Mouse (Mus musculus) right cerebral cortex, postnatal 25 days (tissue): ENCODE results near the gene Lrrc51.
"Not testable (repeated sequence)": the region's sequence is repeated elsewhere in the genome, so short reads cannot be mapped to it uniquely, and the experiment has no call there.

Experiments
- DNase-seq: peaks from one replicate; pipeline ENCODE4 v3.0.0; 2022

The Lrrc51 gene

GRCm38 (mm10) chr7:101936996-101937395 is 3.3 kb upstream of the Lrrc51 start:
- no peak for DNase-seq

- no peak for DNase-seq
Observed at GRCm38 (mm10) chr7:101935957-101936356, 2.3 kb upstream of the Lrrc51 start.

- no peak for DNase-seq
Observed at GRCm38 (mm10) chr7:101933300-101933699, 395 bp downstream of the Lrrc51 start.

DNA sequence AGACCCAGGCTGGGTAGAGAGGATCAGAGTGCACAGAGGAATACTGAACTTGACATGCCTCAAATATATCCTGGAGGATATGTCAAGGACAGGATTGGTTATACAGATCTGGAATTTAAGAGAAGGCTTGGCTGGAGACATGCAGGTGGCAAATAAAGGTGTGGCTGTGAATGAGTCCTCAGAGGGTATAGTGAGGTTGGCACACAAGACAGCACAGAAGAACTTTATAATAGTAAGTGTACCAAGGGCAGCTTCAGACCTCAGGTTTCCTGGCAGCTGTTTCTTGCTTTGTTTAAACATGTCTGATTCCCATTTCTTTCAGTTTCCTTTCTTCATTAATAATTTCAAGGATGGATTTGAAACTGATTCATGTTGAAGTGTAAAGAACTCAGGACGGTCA is 1.1 kb downstream of the Lrrc51 start:
- no peak for DNase-seq

DNA sequence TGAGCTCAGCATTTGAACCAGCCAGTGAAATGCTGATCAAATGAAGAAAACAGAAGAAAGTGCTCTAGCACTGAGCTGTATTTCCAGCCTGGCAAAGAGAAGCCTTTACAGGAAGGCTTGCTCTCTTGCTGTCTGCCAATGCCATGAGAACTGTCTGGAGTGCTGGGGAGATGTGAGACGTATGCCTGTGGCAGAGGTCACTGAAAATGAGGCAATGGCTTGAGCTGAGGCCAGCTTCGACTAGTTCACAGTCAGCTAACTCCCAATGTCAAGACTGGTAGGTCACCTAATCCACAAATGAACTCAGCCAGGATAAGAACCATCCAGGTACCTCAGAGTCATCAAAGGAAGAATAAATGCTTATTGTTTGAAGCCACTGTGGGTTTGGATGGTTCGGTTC is 5.6 kb downstream of the Lrrc51 start:
- no peak for DNase-seq

GRCm38 (mm10) chr7:101925892-101926291 is 7.8 kb downstream of the Lrrc51 start:
- not testable (repeated sequence) for DNase-seq

DNA sequence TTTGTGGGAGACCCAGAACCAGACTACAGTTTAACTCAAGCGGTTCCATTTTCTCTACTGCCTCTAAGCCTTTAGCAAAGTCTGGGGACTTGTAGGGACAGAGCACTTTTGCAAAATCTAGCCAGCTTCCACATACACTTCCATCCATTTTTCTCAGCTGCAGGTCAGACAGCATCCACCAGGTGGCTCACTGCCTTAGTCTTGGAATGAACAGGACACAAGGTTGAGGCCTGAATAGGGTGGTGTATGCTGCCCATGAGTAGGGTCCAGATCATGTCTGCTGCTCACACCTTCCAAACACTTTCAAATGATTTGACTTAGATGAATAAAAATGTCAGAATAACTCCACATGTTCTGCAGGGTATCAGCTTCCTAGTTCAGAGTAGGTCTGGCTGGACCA is 15.6 kb downstream of the Lrrc51 start:
- peak; percentile 38 for DNase-seq

- DNase-seq, result no peak
Observed at GRCm38 (mm10) chr7:101911982-101912381, 21.7 kb downstream of the Lrrc51 start.

DNA sequence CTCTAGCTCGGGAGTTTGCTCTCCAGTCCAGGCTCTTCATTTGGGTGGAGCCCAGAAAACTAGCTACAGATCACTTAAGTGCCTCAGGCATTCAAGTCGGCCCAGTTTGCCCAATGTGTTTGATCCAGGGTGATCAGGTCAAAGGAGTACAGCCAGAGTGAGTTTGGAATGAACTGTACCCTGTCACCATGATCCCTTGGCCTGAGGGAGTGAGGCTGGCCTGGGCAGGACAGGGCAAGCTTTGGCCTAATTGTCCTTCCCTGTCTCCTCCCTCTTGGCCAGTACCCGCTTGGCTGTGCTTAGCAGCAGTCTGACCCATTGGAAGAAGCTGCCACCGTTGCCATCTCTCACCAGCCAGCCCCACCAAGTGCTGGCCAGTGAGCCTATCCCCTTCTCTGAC is 23.6 kb downstream of the Lrrc51 start:
- no peak for DNase-seq

DNA sequence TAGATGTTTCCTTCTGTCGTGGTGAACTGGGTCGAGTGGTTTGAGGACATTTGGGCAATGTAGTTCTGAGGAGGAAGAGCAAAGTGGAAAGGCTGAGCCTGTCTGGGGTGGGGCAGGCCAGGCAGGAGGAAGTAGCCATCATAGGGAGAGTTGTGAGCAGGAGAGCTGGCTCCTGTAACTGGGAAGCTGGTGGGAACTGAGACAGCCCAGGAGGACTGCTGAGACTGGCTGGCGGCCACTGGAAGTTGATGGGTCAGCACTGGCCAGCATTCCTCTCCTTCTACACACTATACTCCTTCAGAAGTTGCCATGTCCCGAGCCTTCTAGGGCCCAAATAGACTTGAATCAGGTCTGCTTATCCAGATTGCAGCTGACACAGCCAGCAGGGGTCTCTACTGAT is 25.3 kb downstream of the Lrrc51 start:
- no peak for DNase-seq

GRCm38 (mm10) chr7:101906696-101907095 is 27.0 kb downstream of the Lrrc51 start:
- no peak for DNase-seq

DNA sequence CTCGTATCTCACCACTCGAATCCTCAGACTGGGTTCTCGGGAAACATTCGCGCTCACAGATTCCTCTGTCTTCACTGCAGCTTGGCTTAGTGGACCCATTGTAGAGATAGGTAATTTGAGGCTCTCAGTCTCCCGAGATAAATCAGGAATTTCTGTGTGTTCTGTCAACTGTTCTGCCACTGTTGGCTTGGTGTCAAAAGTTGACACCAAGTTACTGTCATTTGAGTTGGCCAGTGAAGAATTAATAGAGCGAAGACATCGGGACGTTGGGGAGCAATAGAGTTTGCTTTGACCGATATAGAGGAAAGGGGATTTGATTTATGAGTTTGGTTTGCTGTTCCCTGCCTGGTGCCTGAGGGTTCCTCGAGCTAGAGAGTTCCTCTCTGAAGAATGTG is 27.4 kb downstream of the Lrrc51 start, which contains the start of gene Tomt:
Gene Tomt (minus strand): TSS at position 73 of the 395 bp plus-strand sequence.
- DNase-seq, result no peak

- DNase-seq, result peak; percentile 100
Observed at GRCm38 (mm10) chr7:101905561-101906286, 28.0 kb downstream of the Lrrc51 start, which contains the start of gene Lamtor1. Gene Lamtor1 (plus strand): TSS chr7:101905904.

DNA sequence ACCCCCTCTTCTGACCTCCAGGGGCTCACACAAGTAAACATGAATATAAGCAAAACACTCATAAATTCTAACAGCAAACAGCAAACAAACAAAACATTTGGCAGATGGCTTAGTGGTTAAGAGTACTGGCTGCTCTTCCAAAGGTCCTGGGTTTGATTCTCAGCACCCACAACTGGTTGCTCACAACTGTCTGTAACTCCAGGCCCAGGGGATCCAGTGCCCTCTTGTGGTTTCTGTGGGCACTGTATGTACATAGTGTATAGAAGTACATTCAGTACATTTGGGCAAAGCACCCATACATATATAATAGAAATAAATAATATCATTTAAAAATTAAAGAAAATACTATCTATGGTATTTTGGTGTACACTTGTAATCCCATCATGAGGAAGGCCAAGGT is 30.8 kb downstream of the Lrrc51 start:
- no peak for DNase-seq

DNA sequence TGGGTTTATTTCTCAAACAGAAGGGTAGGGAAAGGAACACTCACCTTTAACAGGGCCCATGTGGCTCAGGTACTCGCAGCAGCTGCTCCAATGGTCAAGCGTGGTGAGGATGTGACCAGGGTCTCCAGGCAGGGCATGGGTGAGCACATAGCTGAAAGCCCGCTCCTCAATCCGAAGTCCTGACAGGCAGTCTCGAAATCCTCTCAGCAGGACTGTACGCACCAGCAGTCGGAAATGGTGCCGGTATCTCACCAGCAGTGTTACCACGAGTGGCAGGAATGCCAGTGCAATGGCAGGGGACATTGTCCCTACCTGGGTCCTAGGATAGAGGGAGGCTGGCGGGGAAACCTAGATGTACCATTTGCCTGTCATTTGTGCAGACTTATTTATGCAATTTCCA is 31.7 kb downstream of the Lrrc51 start:
- no peak for DNase-seq

GRCm38 (mm10) chr7:101900331-101901097 is 33.2 kb downstream of the Lrrc51 start:
- no peak for DNase-seq

GRCm38 (mm10) chr7:101896104-101897066 is 37.3 kb downstream of the Lrrc51 start:
- DNase-seq, result peak; percentile 95

- DNase-seq, result no peak
Observed at GRCm38 (mm10) chr7:101895695-101896094, 38.0 kb downstream of the Lrrc51 start.

DNA sequence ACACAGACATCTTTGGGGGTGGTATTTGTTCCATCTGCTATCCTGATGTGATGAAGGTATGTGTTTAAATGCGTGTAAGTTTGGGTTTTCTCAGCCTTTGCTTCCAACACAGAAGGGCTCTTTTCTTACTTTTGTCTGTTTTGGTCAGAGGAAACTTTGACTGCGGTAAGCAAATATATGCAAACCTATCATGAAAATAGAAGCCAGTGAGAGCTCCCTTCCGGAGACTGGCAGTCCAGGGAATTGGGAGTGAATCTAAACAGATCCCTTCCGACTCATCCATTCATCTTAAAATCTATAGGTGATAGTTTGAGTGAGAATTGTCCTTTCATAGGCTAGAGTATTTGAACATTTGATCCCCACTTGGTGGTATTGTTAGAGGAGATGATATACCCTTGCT is 45.2 kb downstream of the Lrrc51 start:
- DNase-seq, result no peak

DNA sequence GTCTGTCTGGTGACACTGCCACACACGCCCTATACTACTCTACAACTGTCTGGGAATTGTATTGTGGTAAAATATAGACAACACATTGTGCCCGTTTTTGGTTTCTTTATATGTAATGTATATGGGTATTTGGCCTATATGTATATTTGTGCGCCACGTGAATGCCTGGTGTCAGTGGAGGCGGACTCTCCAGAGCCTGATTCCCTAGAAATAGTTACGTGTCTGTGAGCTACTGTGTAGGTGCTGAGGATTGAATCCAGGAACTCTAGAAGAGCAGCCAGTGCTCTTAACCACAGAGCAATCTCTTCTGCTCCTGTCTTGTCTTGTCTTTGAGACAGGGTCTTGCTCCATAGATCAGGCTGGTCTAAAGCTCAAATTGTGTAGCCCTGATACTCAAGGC is 47.4 kb downstream of the Lrrc51 start:
- no peak for DNase-seq

GRCm38 (mm10) chr7:101884160-101884559 is 49.5 kb downstream of the Lrrc51 start:
- no peak for DNase-seq

- no peak for DNase-seq
Observed at GRCm38 (mm10) chr7:101882413-101883154, 51.1 kb downstream of the Lrrc51 start.
